Mouse (Mus musculus) spleen, adult 2 months (tissue): ENCODE measurements around the gene Hmg20b. TPM values are rescaled to one million over a fixed set of nuclear protein-coding genes. Genes with fewer than 3 reads are reported as not detected.

Experiments used
- DNase-seq, 2 experiments: peaks; one replicate each; pipeline versions ENCODE4 v3.0.0 to v3.0.0-alpha.2; 2012 to 2021; ENCODE audit warnings: low spot score in 2 of 2, low read depth in 1 of 2
- H3K27ac ChIP-seq: fragments of 200-500 bp; 2 replicates; pipeline ENCODE4 v1.5.1; 2012; ENCODE audit warnings: low read length, inconsistent platforms; ENCODE audit not compliant: insufficient read depth
- H3K27me3 ChIP-seq: fragments of 200-500 bp; 2 replicates; pipeline ENCODE4 v1.6.1; 2012; ENCODE audit warnings: mild to moderate bottlenecking, moderate library complexity, low read length, inconsistent platforms; ENCODE audit not compliant: control insufficient read depth, insufficient read depth
- H3K36me3 ChIP-seq: fragments of 200-500 bp; 2 replicates; pipeline ENCODE4 v1.6.1; 2012; ENCODE audit warnings: mild to moderate bottlenecking, low read length, inconsistent platforms; ENCODE audit not compliant: control insufficient read depth, insufficient read depth
- H3K4me1 ChIP-seq: fragments of 200-500 bp; 2 replicates; pipeline ENCODE4 v1.6.1; 2011; ENCODE audit warnings: inconsistent platforms; ENCODE audit not compliant: control insufficient read depth, insufficient read depth, insufficient read length
- H3K4me3 ChIP-seq: fragments of 200-500 bp; 2 replicates; pipeline ENCODE4 v1.5.1; 2011; ENCODE audit warnings: mild to moderate bottlenecking, inconsistent platforms; ENCODE audit not compliant: insufficient read depth, insufficient read length; ENCODE audit errors: extremely low read depth
- CTCF ChIP-seq: fragments of 200-500 bp; IDR thresholded peaks from 2 replicates; pipeline ENCODE4 v1.5.1; 2011; ENCODE audit warnings: mild to moderate bottlenecking, inconsistent platforms; ENCODE audit not compliant: insufficient read depth, insufficient read length, insufficient replicate concordance; ENCODE audit errors: extremely low read depth
- POLR2A ChIP-seq: fragments of 200-500 bp; IDR thresholded peaks from 2 replicates; pipeline ENCODE4 v1.6.1; 2011; ENCODE audit warnings: low read depth, low read length, inconsistent platforms
- WGBS: fragments of 180-500 bp; shearing (Covaris S2); methylation state at CpG from one replicate; pipeline ENCODE4 v1.1.7; 2018; 5-methylcytosine and 5-hydroxymethylcytosine counted together
- polyA plus RNA-seq: library from polyadenylated mRNA; depleted of rRNA; stranded (reverse); fragments of >200 nt; gene quantifications from 2 replicates; pipeline ENCODE4 v1.2.3, GENCODE M21; 2012; rRNA removed

The Hmg20b gene
- polyA plus RNA-seq, 1 experiment = 74.8 TPM

DNA sequence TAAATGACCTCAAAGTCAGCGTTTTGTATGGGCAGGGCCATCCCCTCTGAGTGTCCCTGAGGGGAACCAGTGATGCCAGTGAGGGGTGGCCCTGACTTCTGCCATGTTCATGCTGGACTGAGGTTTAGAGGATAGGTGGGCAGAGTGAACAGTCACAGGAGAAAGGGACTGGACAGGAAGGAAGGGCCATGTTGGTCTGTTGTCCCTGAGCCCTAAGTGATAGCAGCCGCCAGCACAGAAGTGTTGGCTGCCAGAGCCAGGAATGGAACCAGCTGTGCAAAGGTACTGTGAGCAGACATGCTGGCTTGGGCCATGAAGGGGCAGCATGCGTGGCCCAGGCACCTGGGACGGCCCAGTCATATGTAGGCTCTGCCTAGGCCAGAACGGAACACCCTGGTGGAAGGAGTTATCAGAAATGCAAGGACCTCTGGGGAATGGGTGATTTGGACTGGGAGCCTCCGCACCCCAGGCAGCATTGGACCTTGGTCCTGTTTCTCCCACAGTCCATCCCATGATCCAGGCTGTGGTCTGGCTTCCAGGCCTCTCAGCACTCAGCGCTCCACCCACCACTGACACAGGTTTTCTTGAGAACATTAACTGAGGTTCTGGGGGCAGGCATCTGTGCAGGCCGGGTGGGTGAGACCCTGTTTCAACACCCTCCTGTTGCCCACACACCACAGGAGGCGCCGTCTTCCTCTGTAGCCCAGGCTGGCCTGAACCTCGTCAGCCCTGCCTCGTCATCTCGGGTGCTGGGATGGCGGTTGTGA, 50.5 kb downstream of the Hmg20b start:
- 78% methylated on average over 14 of the region's 14 CpGs for WGBS
- no peak for DNase-seq
- Histone ChIP-seq H3K36me3 (no peaks in the 10 kb centered on the region), H3K4me3 (no peak overlapping the region), H3K4me1 (peaks cover 92% of the 10 kb centered on the region), H3K27ac (peak overlapping the region; percentile 93), H3K27me3 (no peaks in the 10 kb centered on the region)
- no peak for TF ChIP-seq POLR2A
- no peak for TF ChIP-seq CTCF

DNA sequence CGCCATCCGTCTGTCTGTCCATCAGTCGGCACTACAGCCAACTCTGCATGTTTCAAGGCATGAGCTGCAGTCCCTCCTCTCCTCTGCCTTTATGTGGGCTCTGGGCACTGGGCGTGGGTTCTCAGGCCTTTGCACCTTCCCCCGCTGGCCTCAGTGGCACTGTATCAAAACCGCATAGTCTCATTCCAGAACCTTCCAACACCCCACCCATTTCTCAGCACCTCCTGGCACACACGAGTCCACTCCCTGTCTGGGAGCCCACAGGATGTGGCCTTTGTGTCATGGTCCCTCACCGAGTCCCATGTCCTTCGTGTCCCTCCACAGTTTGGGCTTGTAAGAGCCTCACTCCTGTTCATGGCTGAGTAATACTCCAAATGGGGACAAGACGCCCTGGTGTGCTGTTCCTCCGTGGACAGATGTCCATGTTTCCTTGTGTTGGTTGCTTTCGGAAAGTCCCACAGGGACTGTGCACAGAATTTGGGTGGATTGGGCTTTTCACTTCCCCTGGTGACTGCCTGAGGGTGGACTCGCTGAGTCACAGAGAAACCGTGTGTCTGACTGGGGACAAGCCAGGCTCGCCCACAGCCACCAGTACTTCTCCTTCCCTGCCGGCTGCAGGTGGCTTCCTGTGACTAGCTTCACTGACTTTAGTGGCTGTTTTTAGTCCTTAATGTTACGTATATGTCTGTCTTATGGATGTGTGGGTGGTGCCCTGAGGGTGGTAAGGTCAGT, 51.7 kb downstream of the Hmg20b start:
- DNase-seq = peak in 1 of 2 experiments; percentile 74

GRCm38 (mm10) chr10:81297845-81298244, 52.4 kb downstream of the Hmg20b start:
- H3K27ac ChIP-seq = peak overlapping the region; percentile 93
- 2% methylated on average over 9 of the region's 10 CpGs for WGBS
- peak overlapping the region; percentile 4; the same call in 1 of the 2 replicates for H3K4me3 ChIP-seq
- peaks cover 88% of the 10 kb centered on the region for H3K4me1 ChIP-seq
- H3K36me3 ChIP-seq = no peaks in the 10 kb centered on the region
- DNase-seq = peak in 1 of 2 experiments; percentile 72
- no peak for TF ChIP-seq CTCF
- TF ChIP-seq POLR2A = no peak
- H3K27me3 ChIP-seq = no peaks in the 10 kb centered on the region

More for the DNA sequence above, 51.7 kb downstream of the Hmg20b start:
- Histone ChIP-seq H3K4me3 (no peak overlapping the region; the same call in 1 of the 2 replicates), H3K27me3 (no peaks in the 10 kb centered on the region), H3K27ac (peak overlapping the region; percentile 93), H3K36me3 (no peaks in the 10 kb centered on the region), H3K4me1 (peaks cover 94% of the 10 kb centered on the region)
- no peak for TF ChIP-seq POLR2A
- TF ChIP-seq CTCF = no peak
- 26% methylated on average over 17 of the region's 17 CpGs for WGBS

DNA sequence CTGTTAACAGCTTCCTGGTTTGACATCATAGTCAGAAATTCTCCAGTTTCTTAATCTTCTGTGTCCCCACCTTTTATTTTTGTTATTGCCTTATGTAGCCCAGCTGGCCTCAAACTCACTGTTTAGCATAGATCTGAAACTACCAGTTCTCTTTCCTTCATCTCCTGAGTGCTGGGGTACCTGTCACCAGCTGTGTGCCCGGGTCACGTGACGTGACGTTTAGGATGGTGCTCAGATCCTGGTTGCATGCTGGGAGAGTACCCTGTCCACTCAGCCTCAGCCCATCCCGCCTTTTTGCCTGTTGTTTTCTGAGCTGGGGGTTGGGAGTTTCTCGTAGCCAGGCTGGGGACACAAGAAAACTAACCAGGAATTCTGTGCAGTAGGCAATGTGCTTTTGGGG, 53.0 kb downstream of the Hmg20b start:
- Histone ChIP-seq H3K27me3 (no peaks in the 10 kb centered on the region), H3K4me3 (no peak overlapping the region), H3K36me3 (no peaks in the 10 kb centered on the region), H3K27ac (peak overlapping the region; percentile 93), H3K4me1 (peaks cover 82% of the 10 kb centered on the region)
- 17% methylated on average over 6 of the region's 6 CpGs for WGBS
- DNase-seq = peak in 1 of 2 experiments; percentile 53
- no peak for TF ChIP-seq POLR2A
- no peak for TF ChIP-seq CTCF

Other genes starting within 250 kb of the Hmg20b start
- 135 and 201 TPM in 2 replicates for gene Map2k2, start 244.6 kb downstream of the Hmg20b start, polyA plus RNA-seq
- 64.6 and 95.2 TPM in 2 replicates for gene Zbtb7a, start 215.3 kb downstream of the Hmg20b start, polyA plus RNA-seq
- 36.1 and 45.8 TPM in 2 replicates for gene Pias4, start 182.6 kb downstream of the Hmg20b start, polyA plus RNA-seq
- 1,457 and 1,736 TPM in 2 replicates for gene Eef2, start 173.8 kb downstream of the Hmg20b start, polyA plus RNA-seq
- gene Dapk3, start 167.5 kb downstream of the Hmg20b start, polyA plus RNA-seq = 58.0 and 84.5 TPM in 2 replicates
- gene 4930442H23Rik, start 166.6 kb downstream of the Hmg20b start, polyA plus RNA-seq = not detected in 2 replicates
- not detected in 2 replicates for gene Nmrk2, start 148.4 kb downstream of the Hmg20b start, polyA plus RNA-seq
- 0.92 and 0.95 TPM in 2 replicates for gene Atcay, start 119.6 kb downstream of the Hmg20b start, polyA plus RNA-seq
- 5.5 and 6.1 TPM in 2 replicates for gene Zfr2, start 117.3 kb downstream of the Hmg20b start, polyA plus RNA-seq
- gene Matk, start 97.5 kb downstream of the Hmg20b start, polyA plus RNA-seq = 22.5 and 30.0 TPM in 2 replicates
- 63.6 and 86.9 TPM in 2 replicates for gene Mrpl54, start 83.5 kb downstream of the Hmg20b start, polyA plus RNA-seq
- 63.0 and 77.1 TPM in 2 replicates for gene Apba3, start 83.5 kb downstream of the Hmg20b start, polyA plus RNA-seq
- gene Tjp3, start 58.9 kb downstream of the Hmg20b start, polyA plus RNA-seq = 8.1 and 10.6 TPM in 2 replicates
- gene Pip5k1c, start 57.5 kb downstream of the Hmg20b start, polyA plus RNA-seq = 93.2 and 111 TPM in 2 replicates
- gene Cactin, start 29.4 kb downstream of the Hmg20b start, polyA plus RNA-seq = 38.6 and 44.8 TPM in 2 replicates
- 68.1 and 92.5 TPM in 2 replicates for gene Tbxa2r, start 21.7 kb downstream of the Hmg20b start, polyA plus RNA-seq
- gene Gipc3, start 7.2 kb downstream of the Hmg20b start, polyA plus RNA-seq = 1.3 and 1.7 TPM in 2 replicates
- 20.2 and 32.6 TPM in 2 replicates for gene Mfsd12, start 7.0 kb upstream of the Hmg20b start, polyA plus RNA-seq
- 7.8 and 11.7 TPM in 2 replicates for gene 4930404N11Rik, start 15.3 kb upstream of the Hmg20b start, polyA plus RNA-seq
- gene Fzr1, start 28.0 kb upstream of the Hmg20b start, polyA plus RNA-seq = 127 and 128 TPM in 2 replicates
- 47.9 and 71.7 TPM in 2 replicates for gene Dohh, start 33.9 kb upstream of the Hmg20b start, polyA plus RNA-seq
- gene Gm48551, start 34.0 kb upstream of the Hmg20b start, polyA plus RNA-seq = 2.3 and 2.9 TPM in 2 replicates
- gene Gm48552, start 38.5 kb upstream of the Hmg20b start, polyA plus RNA-seq = 2.9 and 6.4 TPM in 2 replicates
- gene Smim24, start 42.6 kb upstream of the Hmg20b start, polyA plus RNA-seq = 18.3 and 22.9 TPM in 2 replicates
- 26.0 and 32.4 TPM in 2 replicates for gene Nfic, start 105.2 kb upstream of the Hmg20b start, polyA plus RNA-seq
- gene Celf5, start 132.2 kb upstream of the Hmg20b start, polyA plus RNA-seq = 0.33 and 0.70 TPM in 2 replicates
- gene Ncln, start 145.9 kb upstream of the Hmg20b start, polyA plus RNA-seq = 198 and 259 TPM in 2 replicates
- 127 and 168 TPM in 2 replicates for gene S1pr4, start 149.7 kb upstream of the Hmg20b start, polyA plus RNA-seq
- 14.8 and 15.1 TPM in 2 replicates for gene Gna15, start 173.7 kb upstream of the Hmg20b start, polyA plus RNA-seq
- 33.8 and 38.9 TPM in 2 replicates for gene Gna11, start 194.7 kb upstream of the Hmg20b start, polyA plus RNA-seq
- gene Aes, start 209.0 kb upstream of the Hmg20b start, polyA plus RNA-seq = 702 and 1,172 TPM in 2 replicates
- gene Tle2, start 224.1 kb upstream of the Hmg20b start, polyA plus RNA-seq = 49.9 and 58.6 TPM in 2 replicates